Mouse (Mus musculus) heart, postnatal 0 days (tissue): ENCODE results near the gene Fmn2. TPM values are rescaled to one million over a fixed set of nuclear protein-coding genes. Genes with fewer than 3 reads are reported as not detected.

Experiments used
- ATAC-seq: fragments of 200-750 bp; cut with Nextera tagmentation; 2 replicates; pipeline ENCODE4 v1.8.0; 2017; ENCODE audit warnings: low read depth, moderate number of reproducible peaks, moderate library complexity; ENCODE audit not compliant: insufficient read depth
- DNase-seq: peaks from one replicate; pipeline ENCODE4 v3.0.0-alpha.2; 2016; ENCODE audit warnings: low spot score
- H3K27ac ChIP-seq: fragments of 300-500 bp; sonication (generic); 2 replicates; pipeline ENCODE4 v1.5.1; 2014; ENCODE audit warnings: low read depth, mild to moderate bottlenecking
- H3K27me3 ChIP-seq: fragments of 300-500 bp; sonication (generic); 2 replicates; pipeline ENCODE4 v1.6.1; 2014; ENCODE audit warnings: low read length, mixed read lengths; ENCODE audit not compliant: control insufficient read depth, insufficient read depth
- H3K36me3 ChIP-seq: fragments of 300-500 bp; sonication (generic); replicated peaks from 2 replicates; pipeline ENCODE4 v1.6.1; 2014; ENCODE audit warnings: low read length, mixed read lengths; ENCODE audit not compliant: control insufficient read depth, insufficient read depth
- H3K4me1 ChIP-seq: fragments of 300-500 bp; sonication (generic); 2 replicates; pipeline ENCODE4 v1.6.1; 2014; ENCODE audit warnings: antibody characterized with exemption; ENCODE audit not compliant: control insufficient read depth, insufficient read depth
- H3K4me2 ChIP-seq: fragments of 300-500 bp; sonication (generic); 2 replicates; pipeline ENCODE4 v1.6.1; 2014; ENCODE audit warnings: low read depth, mild to moderate bottlenecking, low read length, moderate library complexity
- H3K4me3 ChIP-seq: fragments of 300-500 bp; sonication (generic); 2 replicates; pipeline ENCODE4 v1.5.1; 2014; ENCODE audit warnings: low read depth, low read length
- H3K9ac ChIP-seq: fragments of 300-500 bp; sonication (generic); replicated peaks from 2 replicates; pipeline ENCODE4 v1.6.1; 2014; ENCODE audit warnings: low read depth, low read length, mixed read lengths
- H3K9me3 ChIP-seq: fragments of 300-500 bp; sonication (generic); replicated peaks from 2 replicates; pipeline ENCODE4 v1.6.1; 2016; ENCODE audit warnings: low read length; ENCODE audit not compliant: control insufficient read depth
- CTCF ChIP-seq: IDR thresholded peaks from 2 replicates; pipeline ENCODE4 v1.5.1; 2016; ENCODE audit warnings: antibody characterized with exemption, control low read depth, low read depth
- EP300 ChIP-seq: IDR thresholded peaks from 2 replicates; pipeline ENCODE4 v1.6.1; 2016; ENCODE audit warnings: antibody characterized with exemption, low read depth
- WGBS: fragments of 180-500 bp; shearing (Covaris S2); extraction: QIAGEN DNeasy Blood & Tissue Kit; methylation state at CpG from one replicate; pipeline ENCODE4 v1.1.7; 2014; 5-methylcytosine and 5-hydroxymethylcytosine counted together
- polyA plus RNA-seq: library from polyadenylated mRNA; unstranded; fragments of >200 nt; fragmentation: Nextera tagmentation; extraction: Ambion mirVana; gene quantifications from 2 replicates; pipeline ENCODE4 v1.2.1, GENCODE M21; 2015
- total RNA-seq: library from RNA; depleted of rRNA; stranded (reverse); fragments of >200 nt; gene quantifications from 2 replicates; pipeline ENCODE4 v1.2.3, GENCODE M21; 2014; ENCODE audit warnings: low replicate concordance; rRNA removed

The Fmn2 gene
- total and polyA plus RNA-seq, 2 experiments from 2014 or later: 0.07 TPM; not detected in 1

DNA sequence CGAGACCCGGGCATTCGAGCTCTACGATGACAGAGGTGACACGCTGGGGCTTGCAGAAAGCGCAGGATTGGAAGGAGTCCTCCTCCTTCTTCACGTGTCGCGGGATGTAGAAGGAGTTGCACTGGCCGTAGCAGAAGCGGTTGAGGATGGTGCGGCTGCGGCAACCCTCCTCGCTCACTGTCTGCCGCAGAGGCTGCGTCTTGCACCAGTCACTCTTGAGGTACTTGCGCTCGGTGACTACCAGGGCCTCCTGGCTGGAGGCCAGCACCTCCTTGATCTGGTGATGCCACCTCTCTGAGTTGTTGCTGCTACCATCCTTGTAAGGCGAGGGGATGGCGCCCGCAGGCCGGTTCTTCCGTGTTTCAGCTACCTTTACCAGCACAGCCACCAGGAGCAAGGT, 335.2 kb downstream of the Fmn2 start:
- Histone ChIP-seq H3K27me3 (no peaks in the 10 kb centered on the region), H3K9ac (no peak overlapping the region), H3K27ac (no peak overlapping the region), H3K9me3 (0 out of 2 replicates have a peak, but pooled peaks cover 5% of the 10 kb centered on the region), H3K4me2 (no peak overlapping the region), H3K36me3 (no peaks in the 10 kb centered on the region), H3K4me1 (no peaks in the 10 kb centered on the region), H3K4me3 (no peak overlapping the region)
- WGBS: 85% methylated on average over 23 of the region's 23 CpGs
- no peak for DNase-seq
- TF ChIP-seq EP300 (no peak), CTCF (no peak)
- ATAC-seq: no peak

DNA sequence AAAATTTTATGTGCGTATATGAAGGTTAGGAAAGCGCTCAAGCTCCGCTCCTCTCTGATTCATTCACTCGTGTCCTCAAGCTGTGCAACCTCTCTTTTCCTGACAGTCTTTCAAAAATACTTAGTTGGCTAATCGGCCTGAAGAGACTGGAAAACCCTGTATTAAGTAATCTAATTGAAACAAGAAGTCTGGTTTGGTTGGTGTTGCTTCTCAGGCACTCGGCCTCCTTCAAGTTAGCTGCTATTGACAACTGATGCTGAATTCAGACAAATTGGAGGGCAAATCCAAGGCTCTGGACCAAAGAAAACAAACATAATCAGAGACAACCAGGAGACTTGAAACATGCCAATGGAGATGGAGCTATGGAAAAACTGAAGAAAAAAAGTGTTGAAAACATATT, 343.2 kb downstream of the Fmn2 start:
- no peak overlapping the region for H3K4me2 ChIP-seq
- H3K4me3 ChIP-seq: no peak overlapping the region
- H3K9ac ChIP-seq: no peak overlapping the region
- H3K27ac ChIP-seq: no peak overlapping the region
- DNase-seq (no peak), ATAC-seq (no peak)
- H3K27me3 ChIP-seq: no peaks in the 10 kb centered on the region
- no peaks in the 10 kb centered on the region for H3K9me3 ChIP-seq
- H3K36me3 ChIP-seq: no peaks in the 10 kb centered on the region
- no peaks in the 10 kb centered on the region for H3K4me1 ChIP-seq
- WGBS: 82% methylated on average over 6 of the region's 6 CpGs
- no peak for TF ChIP-seq CTCF
- no peak for TF ChIP-seq EP300

DNA sequence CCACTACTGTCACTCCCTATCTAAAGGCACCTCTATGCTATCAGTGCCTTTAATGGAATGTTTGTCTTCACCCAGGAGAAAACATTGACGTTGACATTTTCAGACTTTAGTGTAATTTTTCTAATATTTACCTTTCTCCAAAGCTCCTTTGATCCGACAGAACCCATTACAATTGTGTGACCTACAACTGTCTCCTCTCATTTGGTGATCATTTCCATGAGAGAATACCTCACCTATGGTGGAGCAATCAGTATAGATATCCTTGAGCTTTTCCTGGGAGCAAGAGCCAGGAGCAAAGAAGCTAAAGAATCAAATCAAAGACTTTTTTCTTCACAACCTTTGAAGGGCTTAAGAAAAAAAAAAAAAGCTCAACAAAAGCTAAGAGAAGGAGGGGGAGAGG, 354.6 kb downstream of the Fmn2 start:
- no peak for DNase-seq
- no peak overlapping the region for H3K9ac ChIP-seq
- H3K27me3 ChIP-seq: no peaks in the 10 kb centered on the region
- no peak overlapping the region for H3K4me3 ChIP-seq
- no peak overlapping the region for H3K27ac ChIP-seq
- H3K4me1 ChIP-seq: no peaks in the 10 kb centered on the region
- no peak for ATAC-seq
- H3K36me3 ChIP-seq: no peaks in the 10 kb centered on the region
- no peaks in the 10 kb centered on the region for H3K9me3 ChIP-seq
- TF ChIP-seq CTCF (no peak), EP300 (no peak)
- whole genome bisulfite sequencing: 51% methylated on average over 2 of the region's 2 CpGs
- no peak overlapping the region for H3K4me2 ChIP-seq

DNA sequence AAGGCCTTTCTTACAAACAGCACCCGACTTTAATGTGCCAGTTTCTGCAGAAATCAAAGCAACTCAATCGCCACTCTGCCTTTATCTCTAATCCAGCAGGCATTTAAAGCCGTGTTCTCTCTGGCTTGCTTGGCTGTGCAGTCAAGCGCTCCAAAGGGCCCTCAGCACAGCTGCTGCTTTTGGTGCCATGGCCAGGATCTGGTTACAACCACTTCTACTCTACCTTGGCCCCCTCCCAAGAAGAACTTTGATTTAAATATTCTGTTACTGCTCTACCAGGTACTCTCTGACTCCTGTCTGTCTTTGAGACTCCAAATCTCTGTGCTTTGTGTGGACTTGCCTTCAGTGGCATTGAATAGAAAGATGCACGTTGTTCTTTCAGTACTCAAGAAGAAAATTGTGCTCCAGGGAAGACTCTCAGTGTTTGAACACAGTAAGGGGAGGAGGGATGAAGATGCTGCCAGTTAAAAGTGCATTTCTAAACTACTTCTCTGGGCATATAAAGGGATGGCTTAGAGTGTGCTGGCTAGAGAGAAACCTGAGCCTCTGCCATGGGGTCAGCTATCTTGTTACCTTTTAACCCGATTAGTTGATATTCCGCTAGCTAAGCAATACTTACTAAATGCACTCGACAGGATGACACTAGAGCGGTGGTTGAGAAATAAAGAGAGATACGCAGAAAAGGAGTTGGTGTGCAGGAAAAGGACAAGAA, 358.9 kb downstream of the Fmn2 start:
- no peak for ATAC-seq
- no peaks in the 10 kb centered on the region for H3K9me3 ChIP-seq
- TF ChIP-seq CTCF (no peak), EP300 (no peak)
- H3K27ac ChIP-seq: no peak overlapping the region
- H3K27me3 ChIP-seq: no peaks in the 10 kb centered on the region
- no peaks in the 10 kb centered on the region for H3K4me1 ChIP-seq
- no peak overlapping the region for H3K4me3 ChIP-seq
- whole genome bisulfite sequencing: 70% methylated on average over 10 of the region's 10 CpGs
- DNase-seq: no peak
- no peaks in the 10 kb centered on the region for H3K36me3 ChIP-seq
- no peak overlapping the region for H3K9ac ChIP-seq
- no peak overlapping the region for H3K4me2 ChIP-seq

Other genes with a start within 250 kb of the Fmn2 start
- gene Olfr419, start 249.8 kb upstream of the Fmn2 start, total RNA-seq: not detected in 2 replicates
- gene Olfr419, start 249.8 kb upstream of the Fmn2 start, polyA plus RNA-seq: not detected in 2 replicates
- not detected in 2 replicates for gene Mptx1, start 171.3 kb upstream of the Fmn2 start, total RNA-seq
- gene Mptx1, start 171.3 kb upstream of the Fmn2 start, polyA plus RNA-seq: not detected in 2 replicates
- not detected in 2 replicates for gene Olfr417, start 136.7 kb upstream of the Fmn2 start, total RNA-seq
- gene Olfr417, start 136.7 kb upstream of the Fmn2 start, polyA plus RNA-seq: not detected in 2 replicates
- not detected in 2 replicates for gene Olfr248, start 110.8 kb upstream of the Fmn2 start, total RNA-seq
- not detected in 2 replicates for gene Olfr248, start 110.8 kb upstream of the Fmn2 start, polyA plus RNA-seq
- gene Olfr414, start 77.8 kb upstream of the Fmn2 start, total RNA-seq: not detected in 2 replicates
- not detected in 2 replicates for gene Olfr414, start 77.8 kb upstream of the Fmn2 start, polyA plus RNA-seq
- gene Olfr220, start 59.7 kb upstream of the Fmn2 start, total RNA-seq: not detected in 2 replicates
- not detected in 2 replicates for gene Olfr220, start 59.7 kb upstream of the Fmn2 start, polyA plus RNA-seq